Mouse (Mus musculus): ENCODE data around the gene Cenpl. TPM values are rescaled to one million over a fixed set of nuclear protein-coding genes. Genes with fewer than 3 reads are reported as not detected.

Gene Cenpl
- polyA plus RNA-seq, 1 experiment from 2014 or later = 38.3 TPM

Other genes starting within 250 kb of the Cenpl start
- gene Rc3h1, start 164.3 kb upstream of the Cenpl start, polyA plus RNA-seq (2016; fragmentation: Nextera tagmentation; extraction: Ambion mirVana) = 8.6 and 9.5 TPM in 2 replicates
- gene Serpinc1, start 92.1 kb upstream of the Cenpl start, polyA plus RNA-seq (2016; fragmentation: Nextera tagmentation; extraction: Ambion mirVana) = 2.4 and 2.8 TPM in 2 replicates
- gene Zbtb37, start 35.9 kb upstream of the Cenpl start, polyA plus RNA-seq (2016; fragmentation: Nextera tagmentation; extraction: Ambion mirVana) = 9.9 TPM in 2 replicates
- 49.0 and 49.3 TPM in 2 replicates for gene Dars2, start 55 bp upstream of the Cenpl start, polyA plus RNA-seq (2016; fragmentation: Nextera tagmentation; extraction: Ambion mirVana)
- 20.9 and 21.4 TPM in 2 replicates for gene Klhl20, start 60.8 kb downstream of the Cenpl start, polyA plus RNA-seq (2016; fragmentation: Nextera tagmentation; extraction: Ambion mirVana)
- 10.0 and 10.4 TPM in 2 replicates for gene Ankrd45, start 72.0 kb downstream of the Cenpl start, polyA plus RNA-seq (2016; fragmentation: Nextera tagmentation; extraction: Ambion mirVana)
- gene Tex50, start 88.6 kb downstream of the Cenpl start, polyA plus RNA-seq (2016; fragmentation: Nextera tagmentation; extraction: Ambion mirVana) = 0.32 and 0.44 TPM in 2 replicates
- gene Prdx6, start 180.5 kb downstream of the Cenpl start, polyA plus RNA-seq (2016; fragmentation: Nextera tagmentation; extraction: Ambion mirVana) = 357 and 360 TPM in 2 replicates